Mouse (Mus musculus) intestine, embryonic 14.5 days (tissue): Measurements from ENCODE around the gene Snx32. TPM values are rescaled to one million over a fixed set of nuclear protein-coding genes. Genes with fewer than 3 reads are reported as not detected.

Experiments
- ATAC-seq: fragments of 200-750 bp; cut with Nextera tagmentation; replicated peaks from 2 replicates; pipeline ENCODE4 v1.8.0; 2017; ENCODE audit warnings: low read depth, moderate number of reproducible peaks, moderate TSS enrichment, moderate library complexity; ENCODE audit not compliant: low FRiP score, low TSS enrichment
- DNase-seq: peaks from one replicate; pipeline ENCODE4 v3.0.0-alpha.2; 2018; ENCODE audit warnings: low spot score
- H3K27ac ChIP-seq: fragments of 300-500 bp; sonication (generic); 2 replicates; pipeline ENCODE4 v1.5.1; 2014; ENCODE audit warnings: low read depth, mild to moderate bottlenecking, control low read depth
- H3K27me3 ChIP-seq: fragments of 300-500 bp; sonication (generic); replicated peaks from 2 replicates; pipeline ENCODE4 v1.6.1; 2014; ENCODE audit warnings: low read length, control low read depth; ENCODE audit not compliant: control insufficient read depth, insufficient read depth
- H3K36me3 ChIP-seq: fragments of 300-500 bp; sonication (generic); 2 replicates; pipeline ENCODE4 v1.6.1; 2014; ENCODE audit warnings: low read length, control low read depth; ENCODE audit not compliant: control insufficient read depth, insufficient read depth
- H3K4me1 ChIP-seq: fragments of 300-500 bp; sonication (generic); replicated peaks from 2 replicates; pipeline ENCODE4 v1.6.1; 2014; ENCODE audit warnings: low read length, control low read depth, mixed read lengths; ENCODE audit not compliant: control insufficient read depth, insufficient read depth
- H3K4me2 ChIP-seq: fragments of 300-500 bp; sonication (generic); 2 replicates; pipeline ENCODE4 v1.6.1; 2014; ENCODE audit warnings: low read length
- H3K4me3 ChIP-seq: fragments of 300-500 bp; sonication (generic); 2 replicates; pipeline ENCODE4 v1.5.1; 2014; ENCODE audit warnings: low read depth, low read length, control low read depth, mixed read lengths
- H3K9ac ChIP-seq: fragments of 300-500 bp; sonication (generic); 2 replicates; pipeline ENCODE4 v1.6.1; 2014; ENCODE audit warnings: mild to moderate bottlenecking, low read length
- H3K9me3 ChIP-seq: fragments of 300-500 bp; sonication (generic); 2 replicates; pipeline ENCODE4 v1.6.1; 2016; ENCODE audit warnings: low read length, control low read depth; ENCODE audit not compliant: control insufficient read depth
- WGBS: fragments of 180-500 bp; shearing (Covaris S2); extraction: QIAGEN DNeasy Blood & Tissue Kit; methylation state at CpG from one replicate; pipeline ENCODE4 v1.1.7; 2014; 5-methylcytosine and 5-hydroxymethylcytosine counted together
- polyA plus RNA-seq: library from polyadenylated mRNA; unstranded; fragments of >200 nt; fragmentation: Nextera tagmentation; extraction: Ambion mirVana; gene quantifications from 2 replicates; pipeline ENCODE4 v1.2.1, GENCODE M21; 2014

The Snx32 gene
- 9.4 and 10.8 TPM in 2 replicates for polyA plus RNA-seq

- 0 out of 2 replicates have a peak within 1 kb of the TSS, but pooled peaks have one; percentile 11 for H3K27ac ChIP-seq
- no peaks in the 10 kb centered on the region for H3K9me3 ChIP-seq
- H3K4me2 ChIP-seq, result peak within 1 kb of the TSS; percentile 86
- ATAC-seq, result peak; percentile 98
- no peaks in the 10 kb centered on the region for H3K27me3 ChIP-seq
- H3K4me1 ChIP-seq, result peaks cover 14% of the 10 kb centered on the region
- peak within 1 kb of the TSS; percentile 48 for H3K4me3 ChIP-seq
- H3K9ac ChIP-seq, result peak within 1 kb of the TSS; percentile 58
- DNase-seq, result peak; percentile 90
- 3% methylated on average over 47 of the region's 47 CpGs for WGBS
- H3K36me3 ChIP-seq, result no peaks in the 10 kb centered on the region
These were observed at the start of gene Snx32 for GRCm38 (mm10) chr19:5510031-5511026. Snx32 (minus strand) TSS chr19:5510538.

GRCm38 (mm10) chr19:5559631-5560456 lies 49.5 kb upstream of the Snx32 start:
- H3K9ac ChIP-seq, result peak overlapping the region; percentile 50
- DNase-seq, result peak; percentile 76
- WGBS, result under 1% methylated on average over 69 of the region's 69 CpGs
- no peaks in the 10 kb centered on the region for H3K9me3 ChIP-seq
- ATAC-seq, result no peak
- H3K4me3 ChIP-seq, result peak overlapping the region; percentile 44
- peak overlapping the region; percentile 71 for H3K27ac ChIP-seq
- H3K36me3 ChIP-seq, result no peaks in the 10 kb centered on the region
- H3K4me2 ChIP-seq, result peak overlapping the region; percentile 55
- H3K4me1 ChIP-seq, result peaks cover 10% of the 10 kb centered on the region
- H3K27me3 ChIP-seq, result peaks cover 73% of the 10 kb centered on the region

GRCm38 (mm10) chr19:5559229-5559628 lies 48.9 kb upstream of the Snx32 start:
- DNase-seq (peak; percentile 60), ATAC-seq (no peak)
- H3K4me2 ChIP-seq, result peak overlapping the region; percentile 55
- H3K4me1 ChIP-seq, result peaks cover 10% of the 10 kb centered on the region
- H3K9me3 ChIP-seq, result no peaks in the 10 kb centered on the region
- no peak overlapping the region for H3K9ac ChIP-seq
- 15% methylated on average over 8 of the region's 8 CpGs for WGBS
- H3K27me3 ChIP-seq, result peaks cover 73% of the 10 kb centered on the region
- H3K27ac ChIP-seq, result peak overlapping the region; percentile 71; the same call in 1 of the 2 replicates
- H3K36me3 ChIP-seq, result no peaks in the 10 kb centered on the region
- H3K4me3 ChIP-seq, result peak overlapping the region; percentile 44

- no peaks in the 10 kb centered on the region for H3K36me3 ChIP-seq
- 50% methylated on average over 8 of the region's 8 CpGs for WGBS
- no peak overlapping the region for H3K27ac ChIP-seq
- ATAC-seq (no peak), DNase-seq (no peak)
- H3K4me3 ChIP-seq, result peak overlapping the region; percentile 44
- H3K9ac ChIP-seq, result peak overlapping the region; percentile 22; the same call in 1 of the 2 replicates
- H3K27me3 ChIP-seq, result peaks cover 71% of the 10 kb centered on the region
- no peaks in the 10 kb centered on the region for H3K9me3 ChIP-seq
- peak overlapping the region; percentile 55 for H3K4me2 ChIP-seq
- peaks cover 13% of the 10 kb centered on the region for H3K4me1 ChIP-seq
These were observed 48.4 kb upstream of the Snx32 start for GRCm38 (mm10) chr19:5558770-5559169.

- peaks cover 13% of the 10 kb centered on the region for H3K4me1 ChIP-seq
- no peak for ATAC-seq
These were observed 47.8 kb upstream of the Snx32 start for GRCm38 (mm10) chr19:5558169-5558568.

GRCm38 (mm10) chr19:5554212-5554611 lies 43.9 kb upstream of the Snx32 start:
- Histone ChIP-seq H3K9ac (no peak overlapping the region), H3K4me2 (no peak overlapping the region; the same call in 1 of the 2 replicates), H3K4me3 (no peak overlapping the region), H3K4me1 (peaks cover 4% of the 10 kb centered on the region; the same call in 1 of the 2 replicates), H3K36me3 (peaks cover 10% of the 10 kb centered on the region; the same call in 1 of the 2 replicates), H3K9me3 (no peaks in the 10 kb centered on the region), H3K27me3 (peaks cover 26% of the 10 kb centered on the region), H3K27ac (no peak overlapping the region)
- no peak for DNase-seq
- WGBS, result 66% methylated on average over 14 of the region's 14 CpGs
- peak; percentile 56; the same call in 1 of the 2 replicates for ATAC-seq

More at GRCm38 (mm10) chr19:5558169-5558568, 47.8 kb upstream of the Snx32 start:
- Histone ChIP-seq H3K27ac (no peak overlapping the region), H3K9me3 (no peaks in the 10 kb centered on the region), H3K36me3 (no peaks in the 10 kb centered on the region), H3K4me3 (peak overlapping the region; percentile 44; the same call in 1 of the 2 replicates), H3K4me2 (peak overlapping the region; percentile 55), H3K27me3 (peaks cover 65% of the 10 kb centered on the region), H3K9ac (no peak overlapping the region)
- no peak for DNase-seq
- WGBS, result 36% methylated on average over 7 of the region's 7 CpGs

GRCm38 (mm10) chr19:5553802-5554201 lies 43.5 kb upstream of the Snx32 start:
- Histone ChIP-seq H3K4me3 (no peak overlapping the region), H3K27me3 (peaks cover 22% of the 10 kb centered on the region), H3K4me2 (no peak overlapping the region), H3K4me1 (peaks cover 4% of the 10 kb centered on the region; the same call in 1 of the 2 replicates), H3K9me3 (no peaks in the 10 kb centered on the region), H3K36me3 (peaks cover 10% of the 10 kb centered on the region; the same call in 1 of the 2 replicates), H3K27ac (no peak overlapping the region), H3K9ac (no peak overlapping the region)
- peak; percentile 25; the same call in 1 of the 2 replicates for ATAC-seq
- 46% methylated on average over 8 of the region's 8 CpGs for WGBS
- DNase-seq, result peak; percentile 66

- ATAC-seq, result no peak
- Histone ChIP-seq H3K4me3 (no peak overlapping the region), H3K9ac (no peak overlapping the region), H3K36me3 (peaks cover 10% of the 10 kb centered on the region; the same call in 1 of the 2 replicates), H3K27me3 (no peaks in the 10 kb centered on the region), H3K9me3 (no peaks in the 10 kb centered on the region), H3K4me1 (no peaks in the 10 kb centered on the region), H3K27ac (no peak overlapping the region), H3K4me2 (no peak overlapping the region)
- DNase-seq, result no peak
- 76% methylated on average over 4 of the region's 4 CpGs for WGBS
These were observed 37.2 kb upstream of the Snx32 start for GRCm38 (mm10) chr19:5547471-5548056.
